Mouse (Mus musculus) cerebellum, adult 11-12 months (tissue): ENCODE data around the gene Hebp1.

Source experiments
- DNase-seq: peaks from one replicate; pipeline ENCODE4 v3.0.0; 2022

Gene Hebp1

GRCm38 (mm10) chr6:135197921-135198532 lies at the start of gene Hebp1, which contains the start of gene Fam234b:
Gene Hebp1, minus strand, starts transcription at chr6:135198022.
Gene Fam234b, plus strand, starts transcription at chr6:135197977.
- peak; percentile 89 for DNase-seq

GRCm38 (mm10) chr6:135245586-135245985 lies 47.8 kb upstream of the Hebp1 start:
- DNase-seq, result no peak

GRCm38 (mm10) chr6:135240361-135240760 lies 42.5 kb upstream of the Hebp1 start:
- no peak for DNase-seq

- no peak for DNase-seq
These were observed 40.4 kb upstream of the Hebp1 start for GRCm38 (mm10) chr6:135238211-135238610.

GRCm38 (mm10) chr6:135237326-135237725 lies 39.5 kb upstream of the Hebp1 start:
- no peak for DNase-seq

- no peak for DNase-seq
These were observed 38.8 kb upstream of the Hebp1 start for GRCm38 (mm10) chr6:135236576-135236975.

- no peak for DNase-seq
These were observed 37.9 kb upstream of the Hebp1 start for GRCm38 (mm10) chr6:135235742-135236141.

GRCm38 (mm10) chr6:135232443-135233182 lies 34.8 kb upstream of the Hebp1 start:
- no peak for DNase-seq

GRCm38 (mm10) chr6:135230586-135230985 lies 32.8 kb upstream of the Hebp1 start:
- DNase-seq, result no peak

- no peak for DNase-seq
These were observed 30.7 kb upstream of the Hebp1 start for GRCm38 (mm10) chr6:135228465-135228941.

- DNase-seq, result no peak
These were observed 26.1 kb upstream of the Hebp1 start for GRCm38 (mm10) chr6:135223786-135224416.

GRCm38 (mm10) chr6:135219916-135220315 lies 22.1 kb upstream of the Hebp1 start:
- DNase-seq, result no peak

- DNase-seq, result no peak
These were observed 20.5 kb upstream of the Hebp1 start for GRCm38 (mm10) chr6:135218330-135218729.

- no peak for DNase-seq
These were observed 14.8 kb upstream of the Hebp1 start for GRCm38 (mm10) chr6:135212666-135213065.

- no peak for DNase-seq
These were observed 13.3 kb upstream of the Hebp1 start for GRCm38 (mm10) chr6:135211169-135211568.

GRCm38 (mm10) chr6:135206909-135207308 lies 9.1 kb upstream of the Hebp1 start:
- DNase-seq, result no peak

- no peak for DNase-seq
These were observed 8.0 kb upstream of the Hebp1 start for GRCm38 (mm10) chr6:135205802-135206201.

- DNase-seq, result no peak
These were observed 7.0 kb upstream of the Hebp1 start for GRCm38 (mm10) chr6:135204869-135205268.

GRCm38 (mm10) chr6:135203737-135204136 lies 5.9 kb upstream of the Hebp1 start:
- peak; percentile 28 for DNase-seq

- no peak for DNase-seq
These were observed 4.8 kb upstream of the Hebp1 start for GRCm38 (mm10) chr6:135202668-135203067.

- DNase-seq, result no peak
These were observed 2.5 kb upstream of the Hebp1 start for GRCm38 (mm10) chr6:135200122-135200957.

GRCm38 (mm10) chr6:135198726-135199125 lies 904 bp upstream of the Hebp1 start:
- no peak for DNase-seq

GRCm38 (mm10) chr6:135197446-135197845 lies 376 bp downstream of the Hebp1 start:
- no peak for DNase-seq
